Mouse (Mus musculus) lung, embryonic 15.5 days (tissue): ENCODE results near the gene Cmss1. TPM values are rescaled to one million over a fixed set of nuclear protein-coding genes. Genes with fewer than 3 reads are reported as not detected.

Experiments
- ATAC-seq: fragments of 200-750 bp; cut with Nextera tagmentation; 2 replicates; pipeline ENCODE4 v1.8.0; 2017; ENCODE audit warnings: moderate number of reproducible peaks, borderline replicate concordance; ENCODE audit not compliant: low FRiP score, low TSS enrichment; ENCODE audit errors: extremely low read depth
- H3K27ac ChIP-seq: fragments of 300-500 bp; sonication (generic); 2 replicates; pipeline ENCODE4 v1.5.1; 2015; ENCODE audit warnings: moderate library complexity, mild to moderate bottlenecking, inconsistent platforms
- H3K27me3 ChIP-seq: fragments of 300-500 bp; sonication (generic); 2 replicates; pipeline ENCODE4 v1.6.1; 2015; ENCODE audit warnings: inconsistent platforms
- H3K36me3 ChIP-seq: fragments of 300-500 bp; sonication (generic); 2 replicates; pipeline ENCODE4 v1.6.1; 2015; ENCODE audit warnings: inconsistent platforms
- H3K4me1 ChIP-seq: fragments of 300-500 bp; sonication (generic); 2 replicates; pipeline ENCODE4 v1.6.1; 2015; ENCODE audit warnings: inconsistent platforms
- H3K4me2 ChIP-seq: fragments of 300-500 bp; sonication (generic); 2 replicates; pipeline ENCODE4 v1.6.1; 2015; ENCODE audit warnings: inconsistent platforms, mild to moderate bottlenecking, moderate library complexity
- H3K4me3 ChIP-seq: fragments of 300-500 bp; sonication (generic); 2 replicates; pipeline ENCODE4 v1.5.1; 2015; ENCODE audit warnings: mild to moderate bottlenecking, inconsistent platforms
- H3K9ac ChIP-seq: fragments of 300-500 bp; sonication (generic); 2 replicates; pipeline ENCODE4 v1.6.1; 2015; ENCODE audit warnings: inconsistent platforms
- H3K9me3 ChIP-seq: fragments of 300-500 bp; sonication (generic); 2 replicates; pipeline ENCODE4 v1.6.1; 2016; ENCODE audit warnings: inconsistent platforms
- WGBS: fragments of 180-500 bp; shearing (Covaris S2); methylation state at CpG from one replicate; pipeline ENCODE4 v1.1.7; 2015; 5-methylcytosine and 5-hydroxymethylcytosine counted together
- polyA plus RNA-seq: library from polyadenylated mRNA; unstranded; fragments of >200 nt; fragmentation: Nextera tagmentation; extraction: Ambion mirVana; gene quantifications from 2 replicates; pipeline ENCODE4 v1.2.1, GENCODE M21; 2015

The Cmss1 gene
- polyA plus RNA-seq, 1 experiment from 2014 or later = 55.4 TPM

- peaks cover 47% of the 10 kb centered on the region for H3K4me1 ChIP-seq
- no peaks in the 10 kb centered on the region for H3K27me3 ChIP-seq
- no peak overlapping the region for H3K4me2 ChIP-seq
- no peak for ATAC-seq
- peak overlapping the region; percentile 41; the same call in 1 of the 2 replicates for H3K27ac ChIP-seq
- no peak overlapping the region for H3K4me3 ChIP-seq
- H3K36me3 ChIP-seq = no peaks in the 10 kb centered on the region
- no peaks in the 10 kb centered on the region for H3K9me3 ChIP-seq
- 41% methylated on average over 5 of the region's 5 CpGs for WGBS
- no peak overlapping the region for H3K9ac ChIP-seq
These were observed 187.3 kb downstream of the Cmss1 start for GRCm38 (mm10) chr16:57419332-57419731.

- WGBS = 55% methylated on average over 1 of the region's 1 CpGs
- Histone ChIP-seq H3K4me3 (no peak overlapping the region), H3K9ac (no peak overlapping the region), H3K27me3 (no peaks in the 10 kb centered on the region), H3K4me2 (no peak overlapping the region), H3K27ac (no peak overlapping the region), H3K9me3 (no peaks in the 10 kb centered on the region), H3K4me1 (peaks cover 42% of the 10 kb centered on the region), H3K36me3 (no peaks in the 10 kb centered on the region)
- ATAC-seq = no peak
These were observed 188.7 kb downstream of the Cmss1 start for GRCm38 (mm10) chr16:57417955-57418354.

GRCm38 (mm10) chr16:57417017-57417416 lies 189.6 kb downstream of the Cmss1 start:
- Histone ChIP-seq H3K27me3 (no peaks in the 10 kb centered on the region), H3K9ac (no peak overlapping the region), H3K4me1 (peaks cover 33% of the 10 kb centered on the region), H3K27ac (no peak overlapping the region), H3K4me3 (no peak overlapping the region), H3K4me2 (no peak overlapping the region), H3K9me3 (no peaks in the 10 kb centered on the region), H3K36me3 (no peaks in the 10 kb centered on the region)
- 63% methylated on average over 9 of the region's 9 CpGs for WGBS
- no peak for ATAC-seq

- WGBS = 43% methylated on average over 2 of the region's 2 CpGs
These were observed 190.6 kb downstream of the Cmss1 start for GRCm38 (mm10) chr16:57416049-57416448.

GRCm38 (mm10) chr16:57412766-57413165 lies 193.9 kb downstream of the Cmss1 start:
- Histone ChIP-seq H3K4me1 (no peaks in the 10 kb centered on the region; the same call in 1 of the 2 replicates), H3K9ac (no peak overlapping the region), H3K4me2 (no peak overlapping the region), H3K27me3 (no peaks in the 10 kb centered on the region), H3K4me3 (no peak overlapping the region), H3K9me3 (no peaks in the 10 kb centered on the region), H3K27ac (no peak overlapping the region), H3K36me3 (no peaks in the 10 kb centered on the region)
- 42% methylated on average over 4 of the region's 4 CpGs for WGBS
- no peak for ATAC-seq

More at GRCm38 (mm10) chr16:57416049-57416448, 190.6 kb downstream of the Cmss1 start:
- H3K4me2 ChIP-seq = no peak overlapping the region
- H3K27me3 ChIP-seq = no peaks in the 10 kb centered on the region
- H3K27ac ChIP-seq = no peak overlapping the region
- no peak overlapping the region for H3K4me3 ChIP-seq
- no peaks in the 10 kb centered on the region for H3K9me3 ChIP-seq
- no peak for ATAC-seq
- no peak overlapping the region for H3K9ac ChIP-seq
- H3K4me1 ChIP-seq = peaks cover 24% of the 10 kb centered on the region
- no peaks in the 10 kb centered on the region for H3K36me3 ChIP-seq

- Histone ChIP-seq H3K27ac (peak overlapping the region; percentile 49; the same call in 1 of the 2 replicates), H3K4me2 (no peak overlapping the region), H3K4me3 (no peak overlapping the region), H3K27me3 (no peaks in the 10 kb centered on the region), H3K4me1 (peaks cover 31% of the 10 kb centered on the region), H3K9ac (no peak overlapping the region), H3K36me3 (no peaks in the 10 kb centered on the region), H3K9me3 (no peaks in the 10 kb centered on the region)
- ATAC-seq = peak; percentile 36; the same call in 1 of the 2 replicates
- WGBS = 39% methylated on average over 5 of the region's 5 CpGs
These were observed 202.8 kb downstream of the Cmss1 start for GRCm38 (mm10) chr16:57403825-57404224.

- no peak for ATAC-seq
- no peaks in the 10 kb centered on the region for H3K27me3 ChIP-seq
- H3K9me3 ChIP-seq = no peaks in the 10 kb centered on the region
- no peak overlapping the region for H3K9ac ChIP-seq
- H3K4me1 ChIP-seq = peaks cover 34% of the 10 kb centered on the region
- H3K36me3 ChIP-seq = no peaks in the 10 kb centered on the region
- WGBS = 74% methylated on average over 4 of the region's 4 CpGs
- H3K4me2 ChIP-seq = no peak overlapping the region
- H3K4me3 ChIP-seq = no peak overlapping the region
- no peak overlapping the region for H3K27ac ChIP-seq
These were observed 203.8 kb downstream of the Cmss1 start for GRCm38 (mm10) chr16:57402910-57403309.

GRCm38 (mm10) chr16:57401702-57402101 lies 205.0 kb downstream of the Cmss1 start:
- Histone ChIP-seq H3K27me3 (no peaks in the 10 kb centered on the region), H3K9ac (no peak overlapping the region), H3K36me3 (no peaks in the 10 kb centered on the region), H3K4me3 (no peak overlapping the region), H3K9me3 (no peaks in the 10 kb centered on the region), H3K4me2 (no peak overlapping the region), H3K4me1 (peaks cover 34% of the 10 kb centered on the region), H3K27ac (peak overlapping the region; percentile 68)
- 14% methylated on average over 6 of the region's 6 CpGs for WGBS
- no peak for ATAC-seq

- Histone ChIP-seq H3K4me1 (peaks cover 34% of the 10 kb centered on the region), H3K27ac (no peak overlapping the region), H3K4me2 (no peak overlapping the region), H3K27me3 (no peaks in the 10 kb centered on the region), H3K4me3 (no peak overlapping the region), H3K9ac (no peak overlapping the region), H3K9me3 (no peaks in the 10 kb centered on the region), H3K36me3 (no peaks in the 10 kb centered on the region)
- no peak for ATAC-seq
- WGBS = 79% methylated on average over 10 of the region's 10 CpGs
These were observed 207.1 kb downstream of the Cmss1 start for GRCm38 (mm10) chr16:57399566-57399965.

- Histone ChIP-seq H3K4me1 (peaks cover 28% of the 10 kb centered on the region), H3K27me3 (no peaks in the 10 kb centered on the region), H3K27ac (0 out of 2 replicates have a peak overlapping the region, but pooled peaks have one; percentile 4), H3K36me3 (no peaks in the 10 kb centered on the region), H3K4me3 (no peak overlapping the region), H3K4me2 (no peak overlapping the region), H3K9me3 (no peaks in the 10 kb centered on the region), H3K9ac (no peak overlapping the region)
- WGBS = 49% methylated on average over 18 of the region's 18 CpGs
- ATAC-seq = peak; percentile 23; the same call in 1 of the 2 replicates
These were observed 208.1 kb downstream of the Cmss1 start for GRCm38 (mm10) chr16:57398387-57399214.

- no peak overlapping the region for H3K9ac ChIP-seq
- no peak overlapping the region for H3K27ac ChIP-seq
- no peak overlapping the region for H3K4me2 ChIP-seq
- no peaks in the 10 kb centered on the region for H3K36me3 ChIP-seq
- 65% methylated on average over 6 of the region's 6 CpGs for WGBS
- H3K27me3 ChIP-seq = no peaks in the 10 kb centered on the region
- no peak overlapping the region for H3K4me3 ChIP-seq
- no peak for ATAC-seq
- no peaks in the 10 kb centered on the region for H3K9me3 ChIP-seq
- peaks cover 23% of the 10 kb centered on the region for H3K4me1 ChIP-seq
These were observed 208.8 kb downstream of the Cmss1 start for GRCm38 (mm10) chr16:57397845-57398244.

- Histone ChIP-seq H3K27me3 (no peaks in the 10 kb centered on the region), H3K9ac (no peak overlapping the region), H3K9me3 (no peaks in the 10 kb centered on the region), H3K4me2 (no peak overlapping the region), H3K4me3 (no peak overlapping the region), H3K4me1 (peaks cover 13% of the 10 kb centered on the region), H3K36me3 (no peaks in the 10 kb centered on the region), H3K27ac (no peak overlapping the region)
- 73% methylated on average over 6 of the region's 6 CpGs for WGBS
- ATAC-seq = no peak
These were observed 210.4 kb downstream of the Cmss1 start for GRCm38 (mm10) chr16:57396249-57396648.
